In genomic region chr9:59680534-59680875, GRCm38 (mm10) we compare ENCODE assay signal across 8 mouse cellular contexts. TPM values are rescaled to one million over a fixed set of nuclear protein-coding genes. Genes with fewer than 3 reads are reported as not detected.
DNase-seq lines count a peak whose midpoint lies in the region; ATAC-seq and TF ChIP-seq lines count a peak whose summit lies in the region.

No protein-coding gene starts in this region.

- ATAC-seq in lung, embryonic 14.5 days (ENCODE audit: insufficient read depth), result peak; percentile 12; the same call in 1 of the 2 replicates
- peak; percentile 61 for ATAC-seq in intestine, embryonic 16.5 days
- ATAC-seq in neural tube, embryonic 11.5 days (ENCODE audit: insufficient read depth, low FRiP score, low TSS enrichment), result 0 out of 2 replicates have a peak, but pooled peaks have one; percentile 6
- no peak for ATAC-seq in megakaryocyte progenitor cell, adult 5-6 weeks (replicated peaks; ENCODE audit: poor library complexity)

- no peaks in the 10 kb centered on the region for H3K9me3 ChIP-seq in lung, embryonic 14.5 days (ENCODE audit: low read depth, low read length)
- no peaks in the 10 kb centered on the region for H3K9me3 ChIP-seq in forebrain, embryonic 10.5 days
- no peaks in the 10 kb centered on the region for H3K9me3 ChIP-seq in intestine, embryonic 16.5 days (ENCODE audit: control insufficient read depth, low read length)
- no peaks in the 10 kb centered on the region for H3K9me3 ChIP-seq in neural tube, embryonic 11.5 days (ENCODE audit: control insufficient read depth, low read length)

- no peak for TF ChIP-seq CTCF in lung, embryonic 14.5 days (IDR thresholded peaks at IDR 0.05; ENCODE audit: low read depth)

- no peaks in the 10 kb centered on the region for H3K4me1 ChIP-seq in lung, embryonic 14.5 days (ENCODE audit: insufficient read depth)
- H3K4me1 ChIP-seq in forebrain, embryonic 10.5 days, result peaks cover 19% of the 10 kb centered on the region
- H3K4me1 ChIP-seq in intestine, embryonic 16.5 days (ENCODE audit: control insufficient read depth, insufficient read depth, low read length), result peaks cover 11% of the 10 kb centered on the region
- H3K4me1 ChIP-seq in neural tube, embryonic 11.5 days (ENCODE audit: control insufficient read depth, insufficient read depth, low read length), result peaks cover 7% of the 10 kb centered on the region; the same call in 1 of the 2 replicates

- 13% methylated on average over 16 of the region's 16 CpGs for WGBS in lung, embryonic 14.5 days
- 8% methylated on average over 16 of the region's 16 CpGs for WGBS in forebrain, embryonic 10.5 days
- WGBS in intestine, embryonic 16.5 days, result 9% methylated on average over 16 of the region's 16 CpGs
- WGBS in neural tube, embryonic 11.5 days, result 6% methylated on average over 16 of the region's 16 CpGs

- DNase-seq in lung, embryonic 14.5 days, result peak; percentile 44
- no peak for DNase-seq in lung, adult 18-20 months
- no peak for DNase-seq in forebrain, embryonic 10.5 days (ENCODE audit: extremely low spot score, low spot score)
- DNase-seq in neural tube, embryonic 11.5 days (ENCODE audit: low spot score), result no peak
- DNase-seq in gastrocnemius, adult 18-20 months (ENCODE audit: low spot score), result no peak
- no peak for DNase-seq in adrenal gland, postnatal 14 days

- peak overlapping the region; percentile 88 for H3K4me2 ChIP-seq in lung, embryonic 14.5 days
- peak overlapping the region; percentile 96 for H3K4me2 ChIP-seq in intestine, embryonic 16.5 days (ENCODE audit: low read depth, low read length)
- peak overlapping the region; percentile 92 for H3K4me2 ChIP-seq in neural tube, embryonic 11.5 days (ENCODE audit: low read depth)

- H3K36me3 ChIP-seq in lung, embryonic 14.5 days (ENCODE audit: insufficient read depth), result peaks cover 43% of the 10 kb centered on the region
- H3K36me3 ChIP-seq in forebrain, embryonic 10.5 days (replicated peaks), result peaks cover 43% of the 10 kb centered on the region
- H3K36me3 ChIP-seq in intestine, embryonic 16.5 days (ENCODE audit: control insufficient read depth, insufficient read depth, low read length), result peaks cover 10% of the 10 kb centered on the region; the same call in 1 of the 2 replicates
- peaks cover 15% of the 10 kb centered on the region for H3K36me3 ChIP-seq in neural tube, embryonic 11.5 days (ENCODE audit: control insufficient read depth, insufficient read depth, low read length)

- peak overlapping the region; percentile 46 for H3K9ac ChIP-seq in lung, embryonic 14.5 days
- peak overlapping the region; percentile 71 for H3K9ac ChIP-seq in intestine, embryonic 16.5 days (ENCODE audit: low read depth, low read length)
- H3K9ac ChIP-seq in neural tube, embryonic 11.5 days (ENCODE audit: low read length), result peak overlapping the region; percentile 32

- peaks cover 8% of the 10 kb centered on the region; the same call in 1 of the 2 replicates for H3K27me3 ChIP-seq in lung, embryonic 14.5 days (ENCODE audit: insufficient read depth, low read length)
- H3K27me3 ChIP-seq in forebrain, embryonic 10.5 days (ENCODE audit: poor library complexity, severe bottlenecking), result peaks cover 30% of the 10 kb centered on the region
- H3K27me3 ChIP-seq in intestine, embryonic 16.5 days (replicated peaks; ENCODE audit: control insufficient read depth, insufficient read depth, low read length), result no peaks in the 10 kb centered on the region
- H3K27me3 ChIP-seq in neural tube, embryonic 11.5 days (ENCODE audit: control insufficient read depth, insufficient read depth, low read length), result peaks cover 12% of the 10 kb centered on the region

- peak overlapping the region; percentile 46 for H3K4me3 ChIP-seq in lung, embryonic 14.5 days (ENCODE audit: low read depth, low read length)
- H3K4me3 ChIP-seq in forebrain, embryonic 10.5 days, result peak overlapping the region; percentile 58
- H3K4me3 ChIP-seq in intestine, embryonic 16.5 days (ENCODE audit: low read length), result peak overlapping the region; percentile 57
- peak overlapping the region; percentile 36 for H3K4me3 ChIP-seq in neural tube, embryonic 11.5 days (ENCODE audit: low read depth, low read length)

- 0 out of 2 replicates have a peak overlapping the region, but pooled peaks have one; percentile 38 for H3K27ac ChIP-seq in lung, embryonic 14.5 days (ENCODE audit: low read depth)
- H3K27ac ChIP-seq in forebrain, embryonic 10.5 days, result peak overlapping the region; percentile 68
- H3K27ac ChIP-seq in intestine, embryonic 16.5 days (ENCODE audit: low read length), result no peak overlapping the region
- no peak overlapping the region for H3K27ac ChIP-seq in neural tube, embryonic 11.5 days (ENCODE audit: low read depth, low read length)

RNA-seq across cellular contexts. Expression of gene Gramd2, which starts 0.6 kb away (rescaled TPM):
- 3.1 and 4.6 TPM in 2 replicates for polyA plus RNA-seq in lung, embryonic 14.5 days (2014; fragmentation: Nextera tagmentation; extraction: Ambion mirVana)
- polyA plus RNA-seq in forebrain, embryonic 10.5 days (2016; fragmentation: Nextera tagmentation; extraction: Ambion mirVana), result 0.22 and 0.46 TPM in 2 replicates
- polyA plus RNA-seq in intestine, embryonic 16.5 days (2015; fragmentation: Nextera tagmentation; extraction: Ambion mirVana), result 1.1 and 1.6 TPM in 2 replicates
- polyA plus RNA-seq in neural tube, embryonic 11.5 days (2014; fragmentation: Nextera tagmentation; extraction: Ambion mirVana), result 0.17 and 0.43 TPM in 2 replicates
- under 1 TPM in 1 of 2 experiments, not detected in 1; 0.07 TPM for total RNA-seq in gastrocnemius, adult 18-20 months (2021)
- total RNA-seq in adrenal gland, postnatal 14 days (2021), result 0.26 and 0.52 TPM in 2 replicates
- 0.02 TPM in 1 of 2 replicates, not detected in the other for total RNA-seq in megakaryocyte progenitor cell, adult 5-6 weeks (2015)
- total RNA-seq in megakaryocyte progenitor cell, adult 5-6 weeks (2017), result 0.14 TPM in 1 of 2 replicates, not detected in the other

RNA-seq across cellular contexts. Expression of gene Pkm, which starts 24.3 kb away (rescaled TPM):
- polyA plus RNA-seq in lung, embryonic 14.5 days (2014; fragmentation: Nextera tagmentation; extraction: Ambion mirVana), result 1,391 and 1,486 TPM in 2 replicates
- 3,207 and 3,346 TPM in 2 replicates for polyA plus RNA-seq in forebrain, embryonic 10.5 days (2016; fragmentation: Nextera tagmentation; extraction: Ambion mirVana)
- polyA plus RNA-seq in intestine, embryonic 16.5 days (2015; fragmentation: Nextera tagmentation; extraction: Ambion mirVana), result 1,051 and 1,198 TPM in 2 replicates
- 2,042 and 2,202 TPM in 2 replicates for polyA plus RNA-seq in neural tube, embryonic 11.5 days (2014; fragmentation: Nextera tagmentation; extraction: Ambion mirVana)
- 1,000 to 10,000 TPM; 2,790 to 2,981 TPM for total RNA-seq in gastrocnemius, adult 18-20 months (2021)
- 647 and 658 TPM in 2 replicates for total RNA-seq in adrenal gland, postnatal 14 days (2021)
- total RNA-seq in megakaryocyte progenitor cell, adult 5-6 weeks (2015), result 151 and 190 TPM in 2 replicates
- 900 and 914 TPM in 2 replicates for total RNA-seq in megakaryocyte progenitor cell, adult 5-6 weeks (2017)

Comparison
In these comparisons a context has a peak if more than half of its experiments do, and no peak if none do; other contexts are left out.
1. H3K27ac ChIP-seq: peak in lung, embryonic 14.5 days (single experiment) and forebrain, embryonic 10.5 days (single experiment); none in intestine, embryonic 16.5 days (single experiment) and neural tube, embryonic 11.5 days (single experiment).
2. Peak in every context shown above with its lines, with median percentiles within 50 percentile points of each other: H3K4me2 ChIP-seq, H3K4me3 ChIP-seq and H3K9ac ChIP-seq.